Mouse (Mus musculus) liver, embryonic 15.5 days (tissue): ENCODE measurements around the gene Gm10134. TPM values are rescaled to one million over a fixed set of nuclear protein-coding genes. Genes with fewer than 3 reads are reported as not detected.

Experiments
- ATAC-seq: fragments of 200-750 bp; cut with Nextera tagmentation; 2 replicates; pipeline ENCODE4 v1.8.0; 2017; ENCODE audit warnings: moderate number of reproducible peaks, mild to moderate bottlenecking, moderate library complexity; ENCODE audit not compliant: insufficient read depth
- H3K27ac ChIP-seq: fragments of 300-500 bp; sonication (generic); replicated peaks from 2 replicates; pipeline ENCODE4 v1.5.1; 2015; ENCODE audit warnings: mild to moderate bottlenecking, inconsistent platforms
- H3K27me3 ChIP-seq: fragments of 300-500 bp; sonication (generic); 2 replicates; pipeline ENCODE4 v1.6.1; 2015; ENCODE audit warnings: mild to moderate bottlenecking, inconsistent platforms
- H3K36me3 ChIP-seq: fragments of 300-500 bp; sonication (generic); replicated peaks from 2 replicates; pipeline ENCODE4 v1.6.1; 2015; ENCODE audit warnings: moderate library complexity, mild to moderate bottlenecking, inconsistent platforms
- H3K4me1 ChIP-seq: fragments of 300-500 bp; sonication (generic); replicated peaks from 2 replicates; pipeline ENCODE4 v1.6.1; 2015; ENCODE audit warnings: inconsistent platforms
- H3K4me2 ChIP-seq: fragments of 300-500 bp; sonication (generic); 2 replicates; pipeline ENCODE4 v1.6.1; 2015; ENCODE audit warnings: moderate library complexity, mild to moderate bottlenecking, inconsistent platforms
- H3K4me3 ChIP-seq: fragments of 300-500 bp; sonication (generic); replicated peaks from 2 replicates; pipeline ENCODE4 v1.5.1; 2015; ENCODE audit warnings: mild to moderate bottlenecking, inconsistent platforms
- H3K9ac ChIP-seq: fragments of 300-500 bp; sonication (generic); 2 replicates; pipeline ENCODE4 v1.6.1; 2015; ENCODE audit warnings: moderate library complexity, mild to moderate bottlenecking, inconsistent platforms
- H3K9me3 ChIP-seq: fragments of 300-500 bp; sonication (generic); replicated peaks from 2 replicates; pipeline ENCODE4 v1.6.1; 2016; ENCODE audit warnings: inconsistent platforms
- WGBS: fragments of 180-500 bp; shearing (Covaris S2); methylation state at CpG from one replicate; pipeline ENCODE4 v1.1.7; 2015; ENCODE audit warnings: mixed read lengths; ENCODE audit not compliant: insufficient replicate concordance; 5-methylcytosine and 5-hydroxymethylcytosine counted together
- polyA plus RNA-seq: library from polyadenylated mRNA; unstranded; fragments of >200 nt; fragmentation: Nextera tagmentation; extraction: Ambion mirVana; gene quantifications from 2 replicates; pipeline ENCODE4 v1.2.1, GENCODE M21; 2015

The Gm10134 gene
- polyA plus RNA-seq, 1 experiment from 2014 or later: 0.82 TPM

DNA sequence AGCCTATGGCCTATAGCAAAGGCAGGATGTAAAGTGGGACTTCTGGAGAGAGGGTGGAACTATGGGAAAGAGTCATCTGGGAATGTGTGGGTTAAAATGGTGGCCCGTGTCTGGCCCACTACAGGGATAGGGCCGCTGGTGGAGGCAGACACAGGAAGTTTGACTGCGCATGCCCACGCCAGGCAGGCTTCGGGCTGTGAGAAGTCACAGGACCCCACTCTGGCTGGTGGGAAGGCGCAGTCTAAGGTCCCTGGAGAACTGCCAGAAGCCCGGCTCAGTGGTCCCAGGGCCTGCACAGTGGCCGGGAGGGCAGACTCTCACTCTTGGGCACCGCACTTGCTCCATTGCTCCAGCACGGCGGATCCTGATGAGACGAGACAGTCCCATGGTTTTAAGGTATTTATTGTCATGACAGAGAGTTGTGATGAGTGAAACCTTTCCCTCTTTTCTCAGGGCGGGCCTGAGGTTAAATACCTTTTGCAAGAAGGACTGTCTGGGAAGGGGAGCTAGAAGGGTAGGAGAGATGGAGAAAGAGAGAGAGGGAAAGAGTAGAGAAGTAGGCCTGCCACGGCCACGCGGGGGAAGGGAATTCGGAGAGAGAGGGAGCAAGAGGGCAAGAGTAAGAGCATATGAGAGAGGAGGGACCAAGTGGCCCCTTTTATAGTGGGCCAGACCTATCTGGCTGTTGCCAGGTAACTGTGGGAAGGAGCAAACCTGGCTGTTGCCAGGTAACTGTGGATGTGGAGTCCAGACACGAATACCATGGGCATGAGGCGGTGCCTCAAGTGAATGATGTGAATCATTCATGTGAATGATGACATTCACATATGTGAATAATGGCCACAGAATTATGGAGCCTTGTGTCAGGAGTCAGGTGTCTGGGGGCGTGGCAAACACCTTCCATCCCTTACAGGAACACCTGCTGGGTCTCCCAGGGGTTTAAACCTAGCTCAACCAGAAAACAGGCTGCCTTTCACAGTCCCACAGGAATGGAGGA, 26.4 kb upstream of the Gm10134 start:
- Histone ChIP-seq H3K4me1 (no peaks in the 10 kb centered on the region), H3K36me3 (no peaks in the 10 kb centered on the region), H3K4me2 (no peak overlapping the region), H3K4me3 (no peak overlapping the region), H3K27me3 (no peaks in the 10 kb centered on the region), H3K27ac (no peak overlapping the region), H3K9ac (no peak overlapping the region), H3K9me3 (no peaks in the 10 kb centered on the region)
- no peak for ATAC-seq
- 61% methylated on average over 20 of the region's 20 CpGs for WGBS

GRCm38 (mm10) chr2:28483861-28484260, 22.0 kb upstream of the Gm10134 start:
- Histone ChIP-seq H3K4me1 (no peaks in the 10 kb centered on the region), H3K36me3 (no peaks in the 10 kb centered on the region), H3K4me3 (no peak overlapping the region), H3K27ac (no peak overlapping the region), H3K9ac (no peak overlapping the region), H3K4me2 (no peak overlapping the region), H3K27me3 (no peaks in the 10 kb centered on the region), H3K9me3 (no peaks in the 10 kb centered on the region)
- WGBS: 48% methylated on average over 2 of the region's 2 CpGs
- ATAC-seq: no peak

DNA sequence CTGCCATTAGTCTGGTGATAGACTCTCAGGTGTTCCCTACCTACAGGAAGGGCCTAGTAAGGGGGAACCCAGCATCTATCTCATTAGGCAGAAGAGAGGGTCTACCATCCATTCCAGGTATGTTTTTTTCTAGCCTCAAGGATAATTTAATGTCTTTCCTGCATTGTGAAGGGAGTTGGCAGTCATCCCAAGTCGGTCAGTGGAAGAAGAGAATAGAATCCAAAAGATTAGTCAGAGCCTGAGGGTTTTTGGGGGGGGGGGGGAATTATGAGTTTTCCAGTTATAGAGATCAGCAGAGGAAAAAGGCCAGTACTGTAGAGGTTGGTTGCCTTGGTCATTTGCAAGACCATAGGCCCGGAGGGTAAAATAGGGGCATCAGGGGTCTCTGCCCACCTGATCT, 11.4 kb upstream of the Gm10134 start:
- Histone ChIP-seq H3K9me3 (no peaks in the 10 kb centered on the region), H3K4me2 (no peak overlapping the region), H3K4me3 (no peak overlapping the region), H3K9ac (no peak overlapping the region), H3K27me3 (no peaks in the 10 kb centered on the region), H3K4me1 (no peaks in the 10 kb centered on the region), H3K36me3 (no peaks in the 10 kb centered on the region), H3K27ac (no peak overlapping the region)
- ATAC-seq: no peak
- 55% methylated on average over 2 of the region's 2 CpGs for WGBS

- no peak overlapping the region for H3K4me3 ChIP-seq
- H3K9ac ChIP-seq: no peak overlapping the region
- no peaks in the 10 kb centered on the region for H3K4me1 ChIP-seq
- H3K4me2 ChIP-seq: no peak overlapping the region
- WGBS: 45% methylated on average over 14 of the region's 14 CpGs
- ATAC-seq: no peak
- no peak overlapping the region for H3K27ac ChIP-seq
- H3K9me3 ChIP-seq: no peaks in the 10 kb centered on the region
- no peaks in the 10 kb centered on the region for H3K36me3 ChIP-seq
- H3K27me3 ChIP-seq: no peaks in the 10 kb centered on the region
These were observed 10.6 kb upstream of the Gm10134 start for GRCm38 (mm10) chr2:28495207-28495756.

- Histone ChIP-seq H3K27me3 (no peaks in the 10 kb centered on the region), H3K27ac (no peak overlapping the region), H3K4me2 (no peak overlapping the region), H3K4me3 (no peak overlapping the region), H3K4me1 (no peaks in the 10 kb centered on the region), H3K9ac (no peak overlapping the region), H3K9me3 (no peaks in the 10 kb centered on the region), H3K36me3 (no peaks in the 10 kb centered on the region)
- no peak for ATAC-seq
- WGBS: 63% methylated on average over 16 of the region's 16 CpGs
These were observed 9.9 kb upstream of the Gm10134 start for GRCm38 (mm10) chr2:28495801-28496595.

DNA sequence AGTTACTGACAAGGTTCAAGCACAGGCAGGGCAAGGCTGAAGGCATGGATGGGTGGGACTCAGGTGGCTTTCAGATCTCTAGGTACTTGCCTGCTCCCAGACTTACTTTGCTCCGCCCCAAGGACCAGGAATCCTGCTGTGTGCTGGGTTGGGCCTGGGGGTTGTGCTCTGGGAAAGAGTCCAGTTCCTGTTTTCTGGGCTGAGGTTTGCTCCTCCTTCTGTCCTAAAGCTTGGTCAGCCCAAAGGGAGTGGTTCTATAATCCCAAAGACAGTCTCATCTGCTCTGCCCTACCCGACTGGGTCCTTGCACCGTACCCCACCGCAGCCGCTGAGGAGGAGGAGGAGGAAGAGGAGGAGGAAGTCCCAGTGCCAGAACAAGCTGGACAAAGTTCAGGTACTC, 9.2 kb upstream of the Gm10134 start, which contains the start of gene Gbgt1:
TSS of gene Gbgt1 (plus strand) at position 221 of the 400 bp plus-strand sequence.
- Histone ChIP-seq H3K27me3 (no peaks in the 10 kb centered on the region), H3K9me3 (no peaks in the 10 kb centered on the region), H3K4me3 (no peak within 1 kb of the TSS), H3K27ac (no peak within 1 kb of the TSS), H3K9ac (no peak within 1 kb of the TSS), H3K4me1 (no peaks in the 10 kb centered on the region), H3K4me2 (no peak within 1 kb of the TSS), H3K36me3 (no peaks in the 10 kb centered on the region)
- ATAC-seq: no peak
- WGBS: 63% methylated on average over 5 of the region's 5 CpGs

DNA sequence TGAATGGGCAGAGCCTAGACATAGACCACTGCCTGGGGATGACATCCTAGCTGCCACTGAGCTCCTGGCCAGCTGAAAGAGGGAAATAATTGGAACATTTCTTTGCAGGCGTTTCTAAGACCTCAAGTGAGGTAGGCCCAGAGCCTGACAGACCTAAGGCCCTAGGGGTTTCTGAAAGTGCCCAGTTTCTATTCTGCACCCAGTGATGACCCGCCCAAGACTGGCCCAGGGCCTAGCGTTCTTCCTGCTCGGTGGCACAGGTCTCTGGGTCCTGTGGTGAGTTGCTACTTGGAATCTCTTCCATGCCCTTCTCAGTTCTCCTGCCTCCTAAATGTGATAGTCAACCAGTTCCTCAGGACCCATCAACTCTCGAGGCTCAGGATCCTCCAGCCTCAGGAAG, 8.3 kb upstream of the Gm10134 start:
- no peak overlapping the region for H3K4me2 ChIP-seq
- 52% methylated on average over 5 of the region's 5 CpGs for WGBS

GRCm38 (mm10) chr2:28498431-28498830, 7.5 kb upstream of the Gm10134 start:
- no peak for ATAC-seq
- H3K9ac ChIP-seq: no peak overlapping the region
- H3K27me3 ChIP-seq: no peaks in the 10 kb centered on the region
- 32% methylated on average over 4 of the region's 4 CpGs for WGBS
- no peaks in the 10 kb centered on the region for H3K36me3 ChIP-seq
- no peak overlapping the region for H3K4me2 ChIP-seq
- H3K4me3 ChIP-seq: no peak overlapping the region
- H3K9me3 ChIP-seq: no peaks in the 10 kb centered on the region
- no peaks in the 10 kb centered on the region for H3K4me1 ChIP-seq
- no peak overlapping the region for H3K27ac ChIP-seq

More for the DNA sequence above, 8.3 kb upstream of the Gm10134 start:
- no peak for ATAC-seq
- no peak overlapping the region for H3K27ac ChIP-seq
- no peak overlapping the region for H3K4me3 ChIP-seq
- no peak overlapping the region for H3K9ac ChIP-seq
- no peaks in the 10 kb centered on the region for H3K27me3 ChIP-seq
- no peaks in the 10 kb centered on the region for H3K4me1 ChIP-seq
- no peaks in the 10 kb centered on the region for H3K9me3 ChIP-seq
- no peaks in the 10 kb centered on the region for H3K36me3 ChIP-seq

DNA sequence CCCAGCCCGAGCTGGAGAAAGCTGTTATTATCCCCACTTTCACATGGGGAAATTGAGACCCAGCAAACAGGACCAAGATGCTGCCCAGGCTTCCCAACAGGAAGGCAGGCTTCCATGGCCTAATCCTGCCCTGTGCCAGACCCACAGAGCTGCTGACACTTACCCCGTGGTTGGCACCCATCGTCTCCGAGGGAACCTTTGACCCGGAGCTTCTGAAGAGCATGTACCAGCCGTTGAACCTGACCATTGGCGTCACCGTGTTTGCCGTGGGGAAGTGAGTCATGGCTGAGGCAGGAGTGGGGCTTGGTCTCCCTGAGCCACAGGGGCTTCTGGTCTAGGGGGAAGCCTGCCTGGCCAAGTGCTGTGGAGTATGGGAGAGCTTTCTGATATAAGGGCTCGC, 2.9 kb upstream of the Gm10134 start:
- WGBS: 55% methylated on average over 10 of the region's 10 CpGs
- Histone ChIP-seq H3K9ac (no peak overlapping the region), H3K27ac (no peak overlapping the region), H3K27me3 (peaks cover 9% of the 10 kb centered on the region; the same call in 1 of the 2 replicates), H3K9me3 (no peaks in the 10 kb centered on the region), H3K4me1 (no peaks in the 10 kb centered on the region), H3K36me3 (no peaks in the 10 kb centered on the region), H3K4me3 (no peak overlapping the region), H3K4me2 (no peak overlapping the region)
- ATAC-seq: no peak

DNA sequence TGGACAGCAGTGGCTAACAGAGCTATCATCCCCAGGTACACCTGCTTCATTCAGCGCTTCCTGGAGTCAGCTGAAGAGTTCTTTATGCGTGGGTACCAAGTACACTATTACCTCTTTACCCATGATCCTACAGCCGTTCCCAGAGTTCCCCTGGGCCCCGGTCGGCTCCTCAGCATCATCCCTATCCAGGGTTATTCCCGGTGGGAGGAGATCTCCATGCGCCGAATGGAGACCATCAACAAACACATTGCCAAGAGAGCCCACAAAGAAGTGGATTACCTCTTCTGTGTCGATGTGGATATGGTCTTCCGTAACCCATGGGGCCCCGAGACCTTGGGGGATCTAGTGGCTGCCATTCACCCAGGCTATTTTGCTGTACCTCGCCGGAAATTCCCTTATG, 1.2 kb upstream of the Gm10134 start:
- Histone ChIP-seq H3K27me3 (peaks cover 9% of the 10 kb centered on the region; the same call in 1 of the 2 replicates), H3K4me1 (no peaks in the 10 kb centered on the region), H3K9ac (no peak overlapping the region), H3K4me3 (no peak overlapping the region), H3K9me3 (no peaks in the 10 kb centered on the region), H3K4me2 (no peak overlapping the region), H3K36me3 (no peaks in the 10 kb centered on the region), H3K27ac (no peak overlapping the region)
- no peak for ATAC-seq
- WGBS: 64% methylated on average over 13 of the region's 13 CpGs

DNA sequence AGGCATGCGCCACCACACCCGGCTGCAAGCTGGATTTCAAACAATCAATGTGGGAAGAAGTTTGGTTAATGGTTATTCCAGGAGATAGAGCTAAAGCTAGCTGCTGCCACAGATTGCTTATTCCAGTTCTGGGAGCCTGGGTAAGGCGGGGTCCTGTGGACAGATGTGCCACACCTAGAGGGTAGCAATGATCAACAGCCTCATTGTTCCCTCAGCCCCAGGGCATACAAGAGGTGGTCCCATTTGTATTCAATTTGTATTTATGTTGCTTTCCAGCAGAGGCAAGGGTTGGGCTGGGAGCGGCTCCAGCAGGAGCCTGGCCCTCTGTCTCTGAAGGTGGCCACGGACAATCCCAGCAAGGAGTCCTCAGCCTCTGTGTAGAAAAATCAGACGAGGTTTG, 396 bp downstream of the Gm10134 start:
- Histone ChIP-seq H3K27me3 (peaks cover 20% of the 10 kb centered on the region), H3K9me3 (no peaks in the 10 kb centered on the region), H3K36me3 (no peaks in the 10 kb centered on the region), H3K4me3 (no peak overlapping the region), H3K9ac (no peak overlapping the region), H3K4me1 (no peaks in the 10 kb centered on the region), H3K4me2 (no peak overlapping the region), H3K27ac (no peak overlapping the region)
- no peak for ATAC-seq
- 64% methylated on average over 6 of the region's 6 CpGs for WGBS
